Mouse (Mus musculus): ENCODE data around the gene Wdfy1. TPM values are rescaled to one million over a fixed set of nuclear protein-coding genes. Genes with fewer than 3 reads are reported as not detected.
A peak's percentile ranks its signal among the peaks of the same experiment; 100 is the strongest.

The Wdfy1 gene
- total RNA-seq, 2 experiments from 2014 or later: 18.6 to 23.0 TPM

DNA sequence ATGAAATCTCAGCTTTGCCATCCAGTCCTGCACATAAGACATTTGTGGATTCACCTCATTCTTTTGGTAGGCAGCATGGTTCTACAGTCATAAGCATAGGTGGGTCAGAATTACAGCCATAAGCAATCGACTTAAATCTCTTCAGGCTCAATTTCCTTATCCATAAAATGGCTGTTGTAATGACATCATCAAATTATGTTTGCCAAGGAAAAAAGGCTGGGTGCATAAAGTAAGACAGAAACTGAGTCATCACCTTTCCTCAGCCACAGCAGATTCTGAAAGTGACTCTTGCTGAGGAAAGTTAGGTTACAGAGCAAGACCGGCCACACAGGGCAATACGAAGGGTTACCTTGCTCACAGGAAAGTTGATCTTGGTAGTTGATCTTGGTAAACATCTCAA is 39.5 kb downstream of the Wdfy1 start:
- DNase-seq: no peak
- intact Hi-C loops (cut with DNase I): no loop called here

DNA sequence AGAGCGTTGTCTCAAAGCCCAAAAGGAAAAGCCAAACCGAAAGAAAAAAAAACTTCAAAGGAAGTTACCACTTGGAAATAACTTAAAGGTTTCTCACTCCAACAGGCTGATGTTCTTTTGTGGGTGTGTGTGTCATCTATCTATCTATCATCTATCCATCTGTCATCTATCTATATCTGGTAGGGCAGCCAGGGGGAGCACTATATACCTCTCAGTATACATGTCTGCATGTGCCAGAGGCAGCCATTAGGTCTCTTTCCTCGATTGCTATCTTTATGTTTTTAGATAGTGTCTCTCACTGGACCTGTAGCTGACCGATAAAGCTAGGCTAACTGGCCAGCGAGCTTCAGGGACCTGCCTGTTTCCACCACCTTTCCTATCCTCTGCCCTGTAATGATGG is 41.1 kb downstream of the Wdfy1 start:
- intact Hi-C loops (cut with DNase I): no loop called here
- DNase-seq: no peak

DNA sequence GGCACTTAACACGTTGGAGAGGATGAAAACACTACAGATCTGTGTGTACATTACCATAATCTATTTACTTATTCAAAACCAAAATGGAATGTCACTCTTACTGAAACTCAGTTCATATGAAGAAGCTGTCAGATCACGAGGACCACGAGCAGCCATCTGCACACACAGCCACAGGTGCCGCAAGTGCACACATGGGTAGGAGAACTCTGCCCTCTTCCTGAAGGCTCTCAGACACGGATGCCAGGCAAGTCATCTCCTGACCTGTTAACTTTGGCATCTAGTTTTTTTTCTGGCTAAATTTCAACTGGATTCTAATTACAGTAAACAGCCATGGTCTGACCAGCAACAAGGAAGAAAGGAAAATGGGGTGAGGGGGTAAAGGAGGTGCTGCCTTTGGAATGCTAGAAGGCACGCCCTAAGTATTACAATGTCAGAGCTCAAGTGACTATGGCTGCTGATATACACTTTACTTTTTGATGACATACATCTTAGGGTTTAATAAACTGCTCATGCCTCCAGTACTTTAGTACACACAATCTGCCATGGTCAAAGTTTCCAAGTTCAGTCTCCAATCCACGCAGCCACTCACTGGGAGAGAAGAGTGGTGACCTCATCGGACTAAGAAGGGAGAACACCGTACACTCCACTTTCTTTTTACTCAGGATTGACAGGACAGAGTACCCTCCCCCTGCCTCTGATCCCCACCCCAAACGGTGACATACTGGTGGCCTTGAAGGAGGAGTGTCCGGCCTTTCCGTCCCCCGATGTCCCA is 61.6 kb downstream of the Wdfy1 start:
- intact Hi-C loops (cut with DNase I): loop anchor here (5.0 kb wide), 1 partner anchor 48 kb away; no protein-coding TSS in a partner anchor
- DNase-seq: no peak

DNA sequence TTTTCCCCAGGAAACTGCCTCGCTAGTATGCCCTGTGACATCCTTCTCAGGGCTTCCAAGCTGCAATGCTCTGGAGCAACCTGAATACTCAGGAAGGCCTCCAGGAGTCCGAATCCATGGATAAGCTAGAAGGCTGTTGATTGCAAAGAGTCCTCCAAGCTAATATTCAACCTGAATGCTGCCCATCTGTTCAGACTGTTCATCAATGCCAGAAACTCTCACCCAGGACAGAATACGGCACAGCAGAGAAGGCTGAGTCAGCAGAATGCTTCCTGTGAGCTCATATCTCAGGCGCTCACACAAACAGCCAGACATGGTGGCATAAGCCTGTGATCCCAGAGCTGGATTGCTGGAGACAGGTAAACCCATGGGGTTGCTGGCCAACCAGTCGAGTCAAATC is 62.9 kb downstream of the Wdfy1 start:
- no peak for DNase-seq
- intact Hi-C loops (cut with DNase I): loop anchor here (5.0 kb wide), 1 partner anchor 49 kb away; no protein-coding TSS in a partner anchor

DNA sequence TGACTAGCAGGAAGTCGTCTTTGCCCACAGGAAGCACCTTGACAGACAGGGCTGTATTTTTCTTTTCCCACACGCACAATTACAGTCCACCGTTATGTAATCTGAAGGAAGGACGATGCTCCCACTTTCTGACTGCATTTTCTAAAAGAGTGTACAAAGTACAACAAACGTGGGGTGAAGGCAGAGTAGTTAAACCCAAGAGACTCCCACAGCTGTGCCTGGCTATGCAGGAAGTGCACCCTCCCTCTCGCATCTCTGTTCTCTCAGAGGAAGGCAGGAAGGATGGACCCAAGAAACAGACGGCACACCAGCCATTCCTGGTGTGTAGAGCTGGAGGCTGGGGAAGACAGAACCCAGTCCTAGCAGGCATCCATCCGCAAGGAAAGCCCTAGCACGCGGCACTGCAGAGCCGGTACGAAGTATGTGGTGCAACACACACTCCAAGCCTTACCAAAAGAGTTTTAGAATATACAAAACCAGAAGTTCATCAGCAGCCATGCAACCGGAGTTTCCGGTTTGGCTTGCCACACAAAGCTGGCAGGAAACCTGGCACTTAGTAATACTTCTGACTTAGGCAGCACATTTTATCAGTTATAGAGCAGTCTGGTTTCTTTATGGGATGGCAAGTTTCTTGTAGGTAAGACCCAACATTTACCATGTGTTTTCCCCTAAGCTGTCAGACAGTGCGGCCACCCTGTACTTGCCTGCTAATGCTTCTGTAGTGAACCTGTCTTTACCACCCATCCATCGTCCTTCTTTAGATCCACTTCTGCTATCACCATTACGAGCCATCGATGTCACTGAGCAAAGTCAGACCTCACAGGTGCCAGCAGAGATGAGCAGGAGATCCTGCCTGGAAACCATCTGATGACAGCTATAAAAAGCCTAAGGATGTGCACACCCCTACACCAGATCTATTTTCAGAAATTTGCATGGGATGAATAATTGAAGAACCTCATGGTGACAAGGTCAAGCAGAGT is 64.5 kb downstream of the Wdfy1 start:
- DNase-seq: no peak
- intact Hi-C loops (cut with DNase I): loop anchor here (5.0 kb wide), 1 partner anchor 51 kb away; no protein-coding TSS in a partner anchor

DNA sequence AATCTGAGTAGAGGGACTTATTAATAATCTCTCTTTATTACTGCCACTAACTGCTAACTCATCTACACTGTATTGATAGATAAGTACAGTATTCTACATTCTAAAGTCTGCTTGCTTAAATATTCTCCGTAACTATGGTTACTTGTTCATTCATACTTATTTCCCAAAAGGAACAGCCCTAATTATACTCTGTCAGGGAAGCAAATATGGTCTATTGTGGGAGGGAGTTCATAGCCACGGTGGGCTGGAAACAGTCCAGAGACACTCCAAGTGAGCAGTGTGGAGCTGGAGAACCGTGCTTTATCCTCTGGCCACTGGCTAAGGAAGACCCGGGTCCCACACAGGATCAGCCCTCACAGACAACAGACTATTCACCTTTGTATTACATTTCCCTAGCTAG is 65.3 kb downstream of the Wdfy1 start:
- intact Hi-C loops (cut with DNase I): loop anchor here (5.0 kb wide), 1 partner anchor 52 kb away; no protein-coding TSS in a partner anchor
- DNase-seq: no peak

DNA sequence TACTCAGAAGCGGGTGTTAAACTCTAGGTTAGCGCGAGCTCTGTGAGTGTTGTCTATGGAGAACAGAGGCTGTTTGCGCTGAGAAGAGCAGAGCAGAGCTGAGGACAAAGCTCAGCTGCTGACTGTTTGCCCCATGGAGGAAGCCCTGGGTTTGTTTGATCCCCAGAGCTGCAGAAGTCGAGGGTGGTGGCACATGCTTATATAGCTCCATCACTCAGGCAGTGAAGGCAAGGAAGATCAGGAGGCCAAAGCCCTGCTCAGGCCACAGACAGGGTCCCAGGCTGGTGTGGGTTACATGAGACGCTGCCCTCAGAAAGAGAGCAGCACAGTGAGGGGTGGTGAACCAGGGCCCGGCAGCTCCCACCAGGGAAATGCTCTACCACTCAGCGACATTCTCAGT is 65.7 kb downstream of the Wdfy1 start:
- DNase-seq: no peak
- intact Hi-C loops (cut with DNase I): loop anchor here (5.0 kb wide), 1 partner anchor 52 kb away; no protein-coding TSS in a partner anchor

DNA sequence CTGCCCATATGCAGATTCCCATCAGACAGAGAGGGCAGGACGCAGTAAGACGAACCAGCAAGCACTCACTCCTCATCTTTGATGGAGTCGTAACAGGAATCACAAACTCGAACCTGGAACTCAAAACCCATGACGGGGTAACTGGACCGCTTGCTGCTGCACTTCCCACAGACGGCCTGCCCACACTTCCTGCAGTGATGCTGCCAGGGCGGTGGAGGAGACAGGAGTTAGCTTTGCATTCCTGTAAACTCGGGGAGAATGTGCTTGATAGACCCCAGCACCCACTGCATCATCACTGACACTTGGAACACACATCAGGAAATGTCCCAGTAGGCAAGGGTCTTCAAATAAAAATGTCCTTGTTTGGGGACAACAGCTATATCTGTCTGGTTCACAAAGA is 68.6 kb downstream of the Wdfy1 start:
- no peak for DNase-seq
- intact Hi-C loops (cut with DNase I): no loop called here

DNA sequence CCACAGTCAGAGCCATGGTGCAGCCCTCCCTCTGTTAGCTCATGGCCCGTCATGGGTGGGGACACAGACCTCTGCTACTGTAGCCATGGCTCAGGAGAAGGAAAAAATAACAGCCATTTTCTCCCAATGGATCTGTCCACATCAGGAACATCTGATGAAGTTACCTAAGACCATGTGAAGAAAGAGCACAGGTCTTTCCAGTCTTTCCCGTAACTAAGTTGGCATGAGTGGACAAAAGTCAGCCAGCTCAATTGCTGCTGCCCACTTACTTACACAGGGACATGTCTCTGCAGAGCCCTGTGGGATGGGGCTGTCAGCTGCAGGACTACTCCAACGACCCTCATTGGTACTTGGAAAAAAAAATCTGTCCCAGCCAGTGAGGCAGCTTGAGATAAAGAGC is 69.2 kb downstream of the Wdfy1 start:
- intact Hi-C loops (cut with DNase I): no loop called here
- no peak for DNase-seq

DNA sequence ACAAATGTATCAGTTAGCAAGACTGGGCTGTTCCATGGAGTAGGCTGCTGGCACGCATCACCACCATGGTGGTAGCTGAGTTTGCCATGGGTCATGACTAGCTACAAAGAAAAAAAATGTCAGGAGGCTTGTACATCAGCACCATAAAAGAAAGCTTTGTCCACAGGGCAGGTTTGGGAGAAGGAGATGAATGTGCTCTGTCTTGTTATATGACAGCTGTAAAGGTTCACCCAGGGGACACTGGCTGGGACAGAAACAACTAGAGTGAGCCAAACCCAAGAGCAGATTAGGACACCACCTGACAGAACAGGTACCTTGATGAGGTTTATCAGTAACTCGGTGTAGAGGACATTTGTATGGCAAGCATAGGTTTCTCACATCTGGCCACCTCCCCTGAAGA is 71.3 kb downstream of the Wdfy1 start:
- intact Hi-C loops (cut with DNase I): no loop called here

DNA sequence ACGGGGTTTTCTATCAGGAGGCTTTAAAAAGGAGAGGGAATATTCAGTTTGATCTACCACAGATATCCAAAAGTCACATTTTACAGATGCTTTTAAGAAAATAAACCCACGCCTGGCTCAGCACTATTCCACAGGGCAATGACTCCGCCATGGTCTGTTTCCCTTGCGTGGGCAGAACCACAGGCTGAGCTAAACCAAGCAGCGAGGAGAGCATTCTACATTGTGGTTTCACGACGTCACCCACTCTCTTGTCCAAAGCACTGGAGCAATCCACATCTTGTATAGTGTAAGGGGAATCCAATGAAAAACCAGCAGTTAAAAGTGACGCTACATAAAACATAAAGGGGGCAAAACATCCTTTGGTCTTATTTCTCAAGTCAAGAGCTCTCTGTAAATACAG is 72.4 kb downstream of the Wdfy1 start:
- no peak for DNase-seq
- intact Hi-C loops (cut with DNase I): no loop called here

More for the DNA sequence above, 71.3 kb downstream of the Wdfy1 start:
- no peak for DNase-seq

DNA sequence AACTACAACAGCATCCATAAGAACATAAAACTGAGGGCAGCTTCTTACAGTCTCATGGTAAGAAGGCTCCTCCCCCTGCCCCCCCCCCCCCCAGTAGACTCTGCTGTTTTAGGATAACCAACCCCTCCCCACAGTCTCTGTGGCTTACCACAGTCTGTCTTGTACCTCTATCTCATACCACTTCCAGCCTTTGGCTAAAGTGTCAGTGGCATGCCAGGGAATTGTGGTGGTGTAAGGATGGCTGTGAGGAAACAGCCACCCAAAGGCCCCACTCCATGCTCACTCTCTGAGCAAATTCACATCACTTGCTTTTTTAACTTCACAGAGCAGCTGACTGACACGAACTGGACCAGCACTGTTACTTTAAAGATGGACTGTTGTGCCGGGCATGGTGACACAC is 77.4 kb downstream of the Wdfy1 start:
- intact Hi-C loops (cut with DNase I): no loop called here

DNA sequence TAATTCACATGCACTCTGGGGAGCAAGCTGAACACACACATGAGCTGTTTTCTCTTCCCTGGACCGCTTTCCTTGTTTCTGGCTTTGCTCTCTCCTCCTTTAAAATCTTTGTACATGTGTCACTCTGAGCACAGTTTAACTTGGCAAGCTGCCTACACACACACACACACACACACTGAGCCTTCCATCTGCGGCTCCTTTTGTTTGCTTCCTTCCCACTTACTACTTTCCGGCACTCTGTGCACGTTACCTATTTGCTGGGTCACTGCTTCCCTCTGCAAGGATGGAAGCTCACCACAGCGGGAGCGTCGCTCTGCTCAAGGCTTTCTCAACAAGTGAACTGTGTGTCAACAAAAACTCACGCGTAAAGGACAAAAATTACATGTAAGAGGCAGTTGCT is 78.6 kb downstream of the Wdfy1 start:
- DNase-seq: peak; percentile 15 to 16
- intact Hi-C loops (cut with DNase I): no loop called here

More for the DNA sequence above, 77.4 kb downstream of the Wdfy1 start:
- DNase-seq: no peak

DNA sequence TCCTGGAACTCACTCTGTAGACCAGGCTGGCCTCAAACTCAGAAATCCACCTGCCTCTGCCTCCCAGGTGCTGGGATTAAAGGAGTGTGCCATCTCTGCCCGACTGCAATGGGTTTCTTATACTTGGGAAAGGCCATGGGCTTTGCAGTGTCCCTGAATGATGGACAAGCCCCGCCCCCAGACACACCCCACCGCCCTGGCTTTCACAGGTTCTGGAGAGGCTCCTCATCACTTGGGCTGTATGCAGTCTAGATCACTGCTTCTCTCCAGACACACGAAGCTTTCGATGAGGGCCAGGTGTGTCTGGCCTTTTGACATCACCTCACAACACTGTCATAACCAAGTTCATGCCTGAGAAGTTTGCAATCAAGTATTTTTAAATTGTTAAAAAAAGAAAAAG is 79.0 kb downstream of the Wdfy1 start:
- no peak for DNase-seq
- intact Hi-C loops (cut with DNase I): no loop called here

DNA sequence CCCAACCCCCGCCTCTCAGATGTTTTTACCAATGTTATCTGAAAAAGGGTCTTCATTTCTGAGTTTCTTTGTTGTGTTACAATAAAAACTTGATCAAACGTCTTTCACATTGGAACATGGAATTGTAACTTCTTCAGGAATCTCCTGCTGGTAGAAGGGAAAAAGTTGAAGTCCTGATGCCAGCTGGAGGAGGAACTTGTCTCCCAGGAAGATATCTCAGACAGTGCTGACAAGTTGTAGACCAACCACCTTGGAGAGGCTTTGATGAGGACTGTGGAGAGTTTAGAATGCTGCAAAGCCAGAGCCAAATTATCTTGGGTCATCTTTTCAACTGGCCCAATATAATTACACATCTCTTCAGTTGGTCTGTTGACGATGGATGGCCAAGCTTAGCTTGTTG is 83.5 kb downstream of the Wdfy1 start:
- DNase-seq: no peak
- intact Hi-C loops (cut with DNase I): no loop called here

DNA sequence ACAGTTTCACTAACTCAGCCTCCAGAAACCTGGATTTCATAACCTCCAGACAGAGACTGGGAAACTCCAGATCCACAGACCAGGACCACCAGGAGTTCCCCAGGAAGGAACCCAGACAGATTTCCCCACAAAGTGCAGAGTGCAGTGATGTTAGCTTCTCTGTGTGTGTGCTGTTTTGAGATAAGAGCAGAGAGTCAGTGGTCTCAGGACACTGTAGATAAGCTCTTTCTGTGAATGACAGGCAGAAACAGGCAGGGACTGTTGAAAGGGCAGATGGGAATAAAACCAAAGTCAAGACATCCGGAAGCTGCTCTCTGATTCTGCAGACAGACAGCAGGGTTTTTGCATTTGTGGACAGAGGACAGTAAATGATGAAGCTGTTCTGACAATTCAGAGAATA is 88.7 kb downstream of the Wdfy1 start:
- DNase-seq: no peak
- intact Hi-C loops (cut with DNase I): no loop called here

DNA sequence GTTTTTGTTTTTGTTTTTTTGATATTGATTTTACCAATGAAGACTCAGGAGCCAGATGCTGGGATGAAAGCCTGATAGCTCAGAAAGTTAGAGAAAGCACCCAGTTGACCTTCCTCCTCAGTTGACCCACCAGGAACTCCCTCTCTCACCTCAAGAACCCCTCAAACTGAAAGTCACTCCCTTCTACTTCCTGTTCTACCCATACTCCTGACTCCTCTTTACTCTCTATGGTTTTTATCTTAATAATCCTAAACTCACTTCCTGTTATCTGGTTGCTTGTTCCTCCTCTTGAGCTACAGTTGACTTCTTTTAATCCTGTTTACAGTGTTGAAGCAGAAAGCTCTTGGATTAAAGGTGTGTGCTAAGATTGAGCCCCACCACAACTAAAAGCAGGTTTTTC is 91.9 kb downstream of the Wdfy1 start:
- intact Hi-C loops (cut with DNase I): no loop called here
- DNase-seq: no peak

DNA sequence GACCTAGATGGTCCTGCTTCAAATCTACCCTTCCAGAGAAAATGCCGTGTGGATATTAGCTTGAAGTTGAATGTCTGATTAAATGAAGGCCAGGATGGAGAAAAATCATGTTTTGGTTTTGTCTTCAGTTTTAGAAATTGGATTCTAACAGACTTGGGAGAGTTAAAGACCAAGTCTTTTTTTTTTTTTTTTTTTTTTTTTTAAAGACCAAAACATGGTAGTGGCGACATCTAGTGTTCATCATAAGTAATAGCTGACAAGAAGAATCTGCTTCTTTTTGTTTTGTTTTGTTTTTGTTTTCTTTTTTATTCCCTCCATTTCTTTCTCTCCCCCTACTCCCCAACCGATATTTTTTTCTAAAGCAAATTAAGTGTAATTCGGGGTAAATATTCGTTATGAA is 93.0 kb downstream of the Wdfy1 start:
- DNase-seq: no peak
- intact Hi-C loops (cut with DNase I): loop anchor here (2.0 kb wide), 1 partner anchor 958 kb away; no protein-coding TSS in a partner anchor

DNA sequence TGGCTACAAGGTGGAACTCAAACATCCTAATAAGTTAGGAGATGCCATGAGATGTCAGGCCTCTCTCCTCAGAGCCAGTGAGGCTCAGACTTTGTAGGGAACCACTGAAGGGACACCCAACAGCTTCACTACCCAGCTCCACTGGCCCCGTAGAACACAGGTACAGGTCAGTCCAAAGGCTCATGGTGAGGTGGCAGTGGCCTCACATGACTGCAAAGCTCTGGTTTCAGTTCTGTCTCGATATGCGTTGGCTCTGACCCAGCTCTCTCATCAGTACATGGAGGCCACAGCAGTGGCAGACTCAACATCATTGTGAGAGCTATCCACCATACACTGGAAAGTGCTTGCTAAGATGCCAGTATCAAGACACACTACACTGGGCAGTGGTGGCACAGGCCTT is 95.2 kb downstream of the Wdfy1 start:
- DNase-seq: no peak
- intact Hi-C loops (cut with DNase I): no loop called here

DNA sequence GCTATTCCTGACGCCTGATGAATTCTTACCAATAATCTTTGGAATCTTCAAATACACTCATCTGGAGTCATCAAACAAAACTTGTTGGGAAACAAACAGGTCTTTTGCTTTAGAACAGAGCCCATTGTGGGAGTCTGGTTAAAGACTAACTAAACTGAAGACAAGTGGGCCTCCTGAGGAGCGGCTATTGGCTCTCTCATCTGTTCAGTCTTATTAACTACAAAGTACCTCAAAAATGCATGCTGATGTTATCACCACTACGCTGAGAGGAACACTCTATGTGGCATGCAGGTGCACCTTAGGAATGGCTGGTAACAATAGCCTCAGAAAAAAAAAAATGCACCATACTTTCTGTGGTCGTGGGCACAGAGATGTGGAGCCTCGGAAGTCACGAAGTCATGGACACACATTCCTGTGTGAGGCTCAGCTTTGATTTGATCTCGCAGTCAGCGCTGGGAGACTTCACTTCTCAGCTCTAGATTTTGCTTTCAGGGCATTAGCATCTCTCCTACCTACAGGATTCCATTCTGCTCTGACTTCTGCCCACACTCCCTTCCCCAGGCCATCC is 97.7 kb downstream of the Wdfy1 start:
- intact Hi-C loops (cut with DNase I): loop anchor here (10.0 kb wide), 1 partner anchor 243 kb away; no protein-coding TSS in a partner anchor
- DNase-seq: no peak

DNA sequence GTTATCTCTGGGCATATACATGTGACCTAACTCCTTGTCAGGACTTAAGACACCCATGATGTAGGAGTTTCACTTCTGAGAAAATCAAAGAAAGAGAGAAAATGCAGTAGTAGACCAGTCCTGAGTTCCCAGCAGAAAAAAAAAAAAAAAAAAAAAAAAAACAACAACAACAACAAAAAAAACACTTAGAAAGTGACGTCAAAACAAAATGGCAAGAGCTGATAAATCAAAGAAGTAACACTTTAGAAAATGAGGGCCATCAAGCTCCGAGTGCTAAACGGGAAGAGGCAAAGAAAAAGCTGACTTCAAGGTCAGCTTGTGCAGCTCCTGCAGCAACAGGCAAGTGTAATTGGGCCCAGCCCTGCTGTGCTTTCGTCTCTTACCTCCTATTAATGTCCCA is 100.2 kb downstream of the Wdfy1 start:
- DNase-seq: no peak
- intact Hi-C loops (cut with DNase I): loop anchor here (10.0 kb wide), 1 partner anchor 241 kb away; no protein-coding TSS in a partner anchor
